In the genomic region with DNA sequence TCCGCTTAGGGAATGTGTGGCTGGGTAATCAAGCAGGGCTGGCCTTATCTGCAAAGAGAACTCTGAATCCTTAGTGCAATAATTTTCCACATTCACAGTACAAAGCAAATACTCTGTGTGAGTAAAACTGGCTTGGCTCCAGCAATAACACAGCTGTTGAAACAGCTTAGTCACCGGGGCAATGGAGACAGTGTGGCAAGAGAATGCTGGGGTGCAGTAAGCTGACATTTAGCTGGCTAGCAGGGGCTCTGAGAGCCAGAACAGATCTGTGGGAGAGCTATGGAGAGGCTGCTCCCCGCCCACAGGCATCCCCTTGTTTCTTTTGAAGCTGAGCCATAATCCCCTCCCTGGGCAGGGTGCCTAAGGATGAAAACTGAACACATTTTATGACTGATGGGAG, we compare ENCODE assay signal across 7 mouse cellular contexts. TPM values are rescaled to one million over a fixed set of nuclear protein-coding genes. Genes with fewer than 3 reads are reported as not detected.
DNase-seq lines count a peak whose midpoint lies in the region; ATAC-seq and TF ChIP-seq lines count a peak whose summit lies in the region.

No protein-coding gene starts in this region.

- TF ChIP-seq POLR2A in liver, adult 2 months (IDR thresholded peaks at IDR 0.05; ENCODE audit: extremely low read depth, insufficient read depth, low read length), result no peak

- peaks cover 17% of the 10 kb centered on the region for H3K4me1 ChIP-seq in forebrain, embryonic 14.5 days (ENCODE audit: control insufficient read depth, insufficient read depth, low read length)
- peaks cover 28% of the 10 kb centered on the region for H3K4me1 ChIP-seq in heart, embryonic 15.5 days (replicated peaks)
- H3K4me1 ChIP-seq in liver, adult 2 months (ENCODE audit: control insufficient read depth, insufficient read depth, low read length), result no peaks in the 10 kb centered on the region; the same call in 1 of the 2 replicates
- peaks cover 5% of the 10 kb centered on the region; the same call in 1 of the 2 replicates for H3K4me1 ChIP-seq in neural tube, embryonic 11.5 days (ENCODE audit: control insufficient read depth, insufficient read depth, low read length)

- 2% methylated on average over 3 of the region's 3 CpGs for WGBS in forebrain, embryonic 14.5 days
- WGBS in heart, embryonic 15.5 days, result 7% methylated on average over 3 of the region's 3 CpGs
- 33% methylated on average over 3 of the region's 3 CpGs for WGBS in liver, adult 2 months
- 16% methylated on average over 3 of the region's 3 CpGs for WGBS in neural tube, embryonic 11.5 days

- H3K27me3 ChIP-seq in forebrain, embryonic 14.5 days (replicated peaks; ENCODE audit: control insufficient read depth, insufficient read depth, low read length), result no peaks in the 10 kb centered on the region
- no peaks in the 10 kb centered on the region for H3K27me3 ChIP-seq in heart, embryonic 15.5 days
- no peaks in the 10 kb centered on the region for H3K27me3 ChIP-seq in liver, adult 2 months (ENCODE audit: control insufficient read depth, insufficient read depth, low read length)
- no peaks in the 10 kb centered on the region for H3K27me3 ChIP-seq in neural tube, embryonic 11.5 days (ENCODE audit: control insufficient read depth, insufficient read depth, low read length)

- H3K4me3 ChIP-seq in forebrain, embryonic 14.5 days (ENCODE audit: low read depth, low read length), result no peak overlapping the region
- H3K4me3 ChIP-seq in heart, embryonic 15.5 days, result no peak overlapping the region
- no peak overlapping the region for H3K4me3 ChIP-seq in liver, adult 2 months (ENCODE audit: insufficient read depth, low read depth, low read length)
- H3K4me3 ChIP-seq in neural tube, embryonic 11.5 days (ENCODE audit: low read depth, low read length), result no peak overlapping the region

- peak overlapping the region; percentile 68; the same call in 1 of the 2 replicates for H3K27ac ChIP-seq in forebrain, embryonic 14.5 days (ENCODE audit: low read depth, low read length)
- H3K27ac ChIP-seq in heart, embryonic 15.5 days, result peak overlapping the region; percentile 89
- H3K27ac ChIP-seq in liver, adult 2 months (replicated peaks; ENCODE audit: insufficient read depth, low read depth, low read length), result no peak overlapping the region
- H3K27ac ChIP-seq in neural tube, embryonic 11.5 days (ENCODE audit: low read depth, low read length), result no peak overlapping the region

- no peaks in the 10 kb centered on the region for H3K9me3 ChIP-seq in forebrain, embryonic 14.5 days (replicated peaks; ENCODE audit: control insufficient read depth, low read length)
- H3K9me3 ChIP-seq in heart, embryonic 15.5 days (replicated peaks), result no peaks in the 10 kb centered on the region
- H3K9me3 ChIP-seq in neural tube, embryonic 11.5 days (ENCODE audit: control insufficient read depth, low read length), result no peaks in the 10 kb centered on the region

- no peak overlapping the region for H3K4me2 ChIP-seq in forebrain, embryonic 14.5 days (ENCODE audit: low read length)
- peak overlapping the region; percentile 11 for H3K4me2 ChIP-seq in heart, embryonic 15.5 days
- no peak overlapping the region for H3K4me2 ChIP-seq in neural tube, embryonic 11.5 days (ENCODE audit: low read depth)

- no peaks in the 10 kb centered on the region for H3K79me2 ChIP-seq in liver, adult 2 months (ENCODE audit: control insufficient read depth, insufficient read depth, low read length)

- ATAC-seq in forebrain, embryonic 14.5 days, result peak; percentile 94
- ATAC-seq in heart, embryonic 15.5 days (replicated peaks; ENCODE audit: insufficient number of reproducible peaks, insufficient read depth, low FRiP score, low read depth), result peak; percentile 92
- peak; percentile 51 for ATAC-seq in neural tube, embryonic 11.5 days (ENCODE audit: insufficient read depth, low FRiP score, low TSS enrichment)

- H3K9ac ChIP-seq in forebrain, embryonic 14.5 days (ENCODE audit: low read length), result no peak overlapping the region
- no peak overlapping the region for H3K9ac ChIP-seq in heart, embryonic 15.5 days
- no peak overlapping the region for H3K9ac ChIP-seq in liver, adult 2 months (ENCODE audit: low read depth, low read length)
- no peak overlapping the region for H3K9ac ChIP-seq in neural tube, embryonic 11.5 days (ENCODE audit: low read length)

- TF ChIP-seq CTCF in liver, adult 2 months (IDR thresholded peaks at IDR 0.05; ENCODE audit: low read depth, low read length), result no peak

- peak; percentile 9 for DNase-seq in cerebellum, adult 9-11 months
- peak; percentile 93 for DNase-seq in forebrain, embryonic 14.5 days (ENCODE audit: low spot score)
- peak; percentile 87 for DNase-seq in kidney, postnatal 10 days
- DNase-seq in liver, adult 2 months (ENCODE audit: extremely low read depth, low read depth, low spot score), result peak; percentile 54
- peak; percentile 72 for DNase-seq in neural tube, embryonic 11.5 days (ENCODE audit: low spot score)
- DNase-seq in urinary bladder, postnatal 14 days (ENCODE audit: low spot score), result peak; percentile 89

- H3K36me3 ChIP-seq in forebrain, embryonic 14.5 days (ENCODE audit: control insufficient read depth, insufficient read depth, low read length), result no peaks in the 10 kb centered on the region
- no peaks in the 10 kb centered on the region for H3K36me3 ChIP-seq in heart, embryonic 15.5 days
- H3K36me3 ChIP-seq in liver, adult 2 months (ENCODE audit: control insufficient read depth, insufficient read depth, low read length), result no peaks in the 10 kb centered on the region
- H3K36me3 ChIP-seq in neural tube, embryonic 11.5 days (ENCODE audit: control insufficient read depth, insufficient read depth, low read length), result no peaks in the 10 kb centered on the region; the same call in 1 of the 2 replicates

RNA-seq across cellular contexts. Expression of gene Wls, which starts 45.8 kb away (rescaled TPM):
- 49.6 and 55.9 TPM in 2 replicates for polyA plus RNA-seq in forebrain, embryonic 14.5 days (2014; fragmentation: Nextera tagmentation; extraction: Ambion mirVana)
- polyA plus RNA-seq in heart, embryonic 15.5 days (2015; fragmentation: Nextera tagmentation; extraction: Ambion mirVana), result 124 and 126 TPM in 2 replicates
- total RNA-seq in liver, adult 2 months (2014; rRNA removed), result 5.9 and 6.5 TPM in 2 replicates
- 0.92 and 1.6 TPM in 2 replicates for polyA plus RNA-seq in liver, adult 2 months (2012; rRNA removed)
- polyA plus RNA-seq in neural tube, embryonic 11.5 days (2014; fragmentation: Nextera tagmentation; extraction: Ambion mirVana), result 112 and 113 TPM in 2 replicates

Comparison
In these comparisons a context has a peak if more than half of its experiments do, and no peak if none do; other contexts are left out.
1. DNase-seq: peak in every context shown above with its lines; median percentile 93 in forebrain, embryonic 14.5 days; 89 in urinary bladder, postnatal 14 days; 87 in kidney, postnatal 10 days; 72 in neural tube, embryonic 11.5 days; 54 in liver, adult 2 months; 9 in cerebellum, adult 9-11 months.
2. H3K27ac ChIP-seq: peak in forebrain, embryonic 14.5 days (single experiment) and heart, embryonic 15.5 days (single experiment); none in liver, adult 2 months (single experiment) and neural tube, embryonic 11.5 days (single experiment).
3. RNA of gene Wls, which starts 45.8 kb away (polyA plus RNA-seq): 124 to 126 TPM in heart, embryonic 15.5 days, 112 to 113 TPM in neural tube, embryonic 11.5 days and 49.6 to 55.9 TPM in forebrain, embryonic 14.5 days; 0.92 to 1.6 TPM in liver, adult 2 months; every median in the first group is over 10 times any median in the second.
4. Peak in every context shown above with its lines, with median percentiles within 50 percentile points of each other: ATAC-seq.